Mouse (Mus musculus): ENCODE measurements around the gene Srcin1.
A peak's percentile ranks its signal among the peaks of the same experiment; 100 is the strongest.

The Srcin1 gene

GRCm38 (mm10) chr11:97531381-97532260, 44.4 kb downstream of the Srcin1 start:
- DNase-seq: peak; percentile 92

- no peak for DNase-seq
These were observed 45.0 kb downstream of the Srcin1 start for GRCm38 (mm10) chr11:97530961-97531360.

- DNase-seq: no peak
These were observed 45.9 kb downstream of the Srcin1 start for GRCm38 (mm10) chr11:97530069-97530468.

- peak; percentile 61 for DNase-seq
These were observed 47.6 kb downstream of the Srcin1 start for GRCm38 (mm10) chr11:97528282-97528808.

GRCm38 (mm10) chr11:97525313-97525712, 50.7 kb downstream of the Srcin1 start:
- no peak for DNase-seq

- no peak for DNase-seq
These were observed 51.7 kb downstream of the Srcin1 start for GRCm38 (mm10) chr11:97524306-97524705.

- DNase-seq: peak; percentile 67
These were observed 52.1 kb downstream of the Srcin1 start for GRCm38 (mm10) chr11:97523827-97524261.

GRCm38 (mm10) chr11:97523107-97523506, 52.9 kb downstream of the Srcin1 start:
- no peak for DNase-seq

GRCm38 (mm10) chr11:97521741-97522474, 54.1 kb downstream of the Srcin1 start:
- peak; percentile 48 for DNase-seq

- DNase-seq: peak; percentile 65
These were observed 55.4 kb downstream of the Srcin1 start for GRCm38 (mm10) chr11:97520541-97520940.

GRCm38 (mm10) chr11:97513066-97513465, 62.9 kb downstream of the Srcin1 start:
- DNase-seq: no peak

- DNase-seq: no peak
These were observed 63.5 kb downstream of the Srcin1 start for GRCm38 (mm10) chr11:97512511-97512910.

- DNase-seq: peak; percentile 82
These were observed 64.2 kb downstream of the Srcin1 start for GRCm38 (mm10) chr11:97511661-97512369.

GRCm38 (mm10) chr11:97510966-97511660, 64.9 kb downstream of the Srcin1 start:
- peak; percentile 79 for DNase-seq

GRCm38 (mm10) chr11:97509715-97510485, 66.1 kb downstream of the Srcin1 start:
- no peak for DNase-seq

GRCm38 (mm10) chr11:97509058-97509457, 66.9 kb downstream of the Srcin1 start:
- no peak for DNase-seq

- DNase-seq: no peak
These were observed 67.8 kb downstream of the Srcin1 start for GRCm38 (mm10) chr11:97508198-97508597.

GRCm38 (mm10) chr11:97506331-97506730, 69.7 kb downstream of the Srcin1 start:
- no peak for DNase-seq

GRCm38 (mm10) chr11:97505784-97506183, 70.2 kb downstream of the Srcin1 start:
- DNase-seq: no peak

- DNase-seq: no peak
These were observed 73.1 kb downstream of the Srcin1 start for GRCm38 (mm10) chr11:97502846-97503245.

- no peak for DNase-seq
These were observed 73.6 kb downstream of the Srcin1 start for GRCm38 (mm10) chr11:97502383-97502782.
